Mouse (Mus musculus) lung, postnatal 4 days (tissue): ENCODE data around the gene Ccl9.
A peak's percentile ranks its signal among the peaks of the same experiment; 100 is the strongest.

ENCODE experiments used
- DNase-seq, 2 experiments: peaks; one replicate each; pipeline ENCODE4 v3.0.0; 2021

Ccl9 gene

DNA sequence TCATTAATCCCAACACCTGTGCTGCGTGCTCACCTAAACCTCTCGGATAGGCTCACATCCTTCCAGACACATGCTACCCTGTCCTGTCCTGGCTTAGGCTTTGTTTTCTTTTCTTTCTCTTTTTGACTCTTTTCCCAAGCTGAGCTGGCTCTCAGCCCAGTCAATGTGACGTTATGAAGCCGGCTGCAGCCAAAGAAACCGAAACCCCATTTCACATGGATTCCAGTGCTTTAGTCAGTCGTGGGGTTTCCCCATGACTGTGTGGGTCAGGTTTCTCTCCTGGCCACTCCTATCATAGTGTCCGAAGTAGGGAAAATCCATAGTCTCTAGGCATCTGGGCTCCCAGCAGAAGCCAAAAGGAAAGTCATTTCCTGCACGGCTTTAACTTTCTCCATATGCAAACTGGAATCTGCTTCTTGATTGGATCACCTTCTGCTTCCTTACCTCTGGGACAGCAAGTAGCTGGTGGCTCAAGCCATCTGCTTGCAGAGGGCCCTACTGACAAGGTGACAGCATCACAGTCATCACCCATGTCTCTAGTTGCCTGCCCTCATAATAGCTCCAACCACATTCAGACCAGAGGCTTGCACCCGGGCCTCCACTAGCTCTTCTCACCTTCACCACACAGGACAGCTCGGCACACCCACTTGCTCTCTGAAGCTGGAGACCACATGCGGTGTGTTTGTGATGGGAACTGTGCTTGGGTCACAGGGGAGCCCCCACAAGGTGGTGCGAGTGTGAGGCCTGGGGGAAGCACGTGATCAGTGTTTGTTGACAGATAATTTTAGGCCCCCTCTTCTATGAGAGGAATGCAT is 43.6 kb downstream of the Ccl9 start:
- peak; percentile 68 to 80 for DNase-seq

DNA sequence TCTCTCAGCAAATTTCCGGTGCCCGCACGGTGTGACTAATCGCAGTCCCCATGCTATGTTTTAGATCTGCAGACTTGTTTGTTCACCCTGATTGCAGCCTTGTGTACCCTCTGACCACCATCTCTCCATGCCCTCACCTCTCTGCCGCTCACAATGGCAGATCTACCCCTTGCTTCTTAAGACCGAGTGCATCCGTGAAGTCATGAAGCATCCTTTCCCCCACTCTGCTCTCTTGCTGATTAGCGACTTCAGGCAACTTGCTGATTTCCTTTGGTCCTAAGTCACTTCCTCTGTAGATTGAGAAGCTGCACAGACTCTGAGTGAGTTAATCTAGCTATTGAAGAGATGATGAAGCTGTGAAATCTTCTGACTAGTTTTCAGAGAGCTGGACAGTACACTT is 44.3 kb downstream of the Ccl9 start:
- no peak for DNase-seq

DNA sequence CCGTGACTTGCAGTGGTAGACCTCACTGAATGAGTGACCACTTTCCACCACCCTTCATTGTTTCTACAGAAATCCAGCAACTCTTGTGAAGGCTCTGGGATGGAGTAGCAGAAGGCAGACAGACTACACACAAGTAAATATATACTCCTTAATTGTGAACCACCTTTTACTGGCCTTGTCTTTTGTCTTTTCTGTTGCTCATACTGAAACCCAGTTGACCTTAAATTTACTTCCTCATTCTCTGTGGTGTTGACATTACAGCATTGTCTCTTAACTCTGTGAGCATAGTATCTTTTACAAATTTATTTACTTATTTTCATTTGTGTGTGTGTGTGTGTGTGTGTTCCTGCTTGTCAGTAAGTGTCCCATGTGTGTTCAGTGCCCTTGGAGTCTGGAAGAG is 45.2 kb downstream of the Ccl9 start:
- DNase-seq, result no peak

DNA sequence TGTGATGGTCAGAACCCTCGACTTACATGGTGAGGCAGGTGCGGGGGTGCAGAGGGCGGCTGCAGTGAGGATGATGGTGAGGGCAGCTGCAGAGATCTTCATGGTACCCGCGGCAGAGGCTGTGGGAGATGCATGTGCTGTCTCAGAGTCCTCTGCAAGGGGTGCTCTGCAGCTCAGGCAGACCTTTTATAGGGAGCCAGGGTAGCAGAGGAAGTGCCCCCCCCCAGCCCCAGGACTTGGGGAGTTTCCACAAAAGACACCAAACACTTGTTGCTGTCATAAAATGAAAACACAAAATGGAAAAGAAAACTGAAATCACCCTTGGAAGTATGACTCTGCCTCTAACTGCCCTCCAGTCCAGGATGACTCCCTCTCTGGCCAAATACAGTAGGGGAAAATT is 48.1 kb downstream of the Ccl9 start, which contains the start of gene Ccl5:
Gene Ccl5, minus strand, starts transcription at position 159 of the 400 bp plus-strand sequence.
- no peak for DNase-seq

DNA sequence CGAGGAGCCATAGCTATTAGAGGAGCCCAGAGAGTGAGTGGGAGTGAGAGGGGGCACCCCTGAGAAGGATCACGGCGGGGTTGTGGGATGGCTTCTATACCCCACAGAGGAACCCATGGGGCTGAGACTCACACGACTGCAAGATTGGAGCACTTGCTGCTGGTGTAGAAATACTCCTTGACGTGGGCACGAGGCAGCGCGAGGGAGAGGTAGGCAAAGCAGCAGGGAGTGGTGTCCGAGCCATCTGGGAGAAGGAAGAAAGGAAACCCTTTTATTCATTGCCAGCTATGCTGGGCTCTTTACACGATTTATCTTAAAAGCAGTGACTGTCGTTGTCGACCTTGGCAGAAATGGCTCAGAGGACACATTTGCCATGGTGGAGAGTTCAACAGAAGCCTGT is 49.4 kb downstream of the Ccl9 start:
- no peak for DNase-seq
